Mouse (Mus musculus): ENCODE measurements around the gene Carmil1. TPM values are rescaled to one million over a fixed set of nuclear protein-coding genes. Genes with fewer than 3 reads are reported as not detected.

The Carmil1 gene
- total RNA-seq, 2 experiments from 2014 or later: 8.1 to 11.2 TPM

DNA sequence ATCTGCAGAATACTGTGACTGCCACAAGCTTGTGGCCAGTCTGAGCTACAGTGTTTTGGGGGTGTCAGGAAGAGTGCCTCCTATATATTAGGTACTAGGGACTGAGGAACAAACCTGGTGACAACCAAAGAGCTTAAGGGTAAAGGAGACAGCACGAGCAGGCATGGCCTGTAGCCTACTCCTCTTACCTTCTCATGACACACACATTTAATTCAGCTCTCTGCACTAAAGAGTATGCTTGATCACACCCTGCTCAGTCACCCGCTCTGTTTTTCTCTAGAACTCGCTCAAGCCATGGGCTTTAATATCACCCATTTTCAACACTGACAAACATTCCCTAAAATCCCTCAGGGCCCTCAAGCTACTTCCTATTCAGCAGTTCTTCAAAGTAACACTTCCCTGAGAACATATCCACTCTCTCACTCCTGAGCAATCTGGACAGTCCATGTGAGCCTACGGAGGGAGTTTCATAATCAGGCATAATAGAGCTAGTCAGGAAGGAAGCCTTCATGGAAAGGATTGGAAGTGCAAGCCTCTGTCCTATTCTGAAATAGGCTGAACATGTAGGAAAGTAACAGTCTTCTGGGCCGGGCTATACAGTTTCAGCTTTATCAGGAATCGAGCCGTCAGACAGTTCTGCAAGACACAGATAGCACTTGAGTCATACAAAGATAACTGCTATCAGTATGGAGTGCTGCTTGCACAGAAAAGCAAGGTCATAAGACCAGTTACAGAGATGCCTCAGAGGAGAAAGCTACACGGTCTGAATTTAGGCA lies 121.2 kb downstream of the Carmil1 start:
- intact Hi-C loops (cut with DNase I): no loop called here

DNA sequence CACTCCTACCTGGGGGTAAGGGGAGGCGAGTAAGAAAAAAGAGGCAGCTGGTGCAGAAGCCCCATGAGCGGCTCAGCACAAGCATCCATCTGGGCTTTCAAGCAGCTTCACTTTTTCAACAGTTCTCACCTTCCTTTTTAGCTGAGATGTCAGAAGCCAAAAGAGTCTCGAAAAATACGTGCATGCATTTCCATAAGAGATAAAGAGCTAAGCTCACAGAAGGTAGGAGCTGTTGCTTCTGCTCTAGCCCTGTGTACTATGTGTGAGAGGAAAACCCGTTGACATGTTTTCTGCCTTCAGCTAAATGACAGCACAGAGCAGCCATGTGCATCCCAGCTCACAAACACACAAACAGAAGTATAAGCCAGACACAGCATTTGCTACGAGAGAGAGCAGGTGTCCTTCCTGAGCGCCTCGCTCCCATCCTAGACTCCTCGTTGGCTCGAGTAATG lies 123.0 kb downstream of the Carmil1 start:
- intact Hi-C loops (cut with DNase I): no loop called here
- no peak for DNase-seq

More for the DNA sequence above, 121.2 kb downstream of the Carmil1 start:
- DNase-seq: no peak

DNA sequence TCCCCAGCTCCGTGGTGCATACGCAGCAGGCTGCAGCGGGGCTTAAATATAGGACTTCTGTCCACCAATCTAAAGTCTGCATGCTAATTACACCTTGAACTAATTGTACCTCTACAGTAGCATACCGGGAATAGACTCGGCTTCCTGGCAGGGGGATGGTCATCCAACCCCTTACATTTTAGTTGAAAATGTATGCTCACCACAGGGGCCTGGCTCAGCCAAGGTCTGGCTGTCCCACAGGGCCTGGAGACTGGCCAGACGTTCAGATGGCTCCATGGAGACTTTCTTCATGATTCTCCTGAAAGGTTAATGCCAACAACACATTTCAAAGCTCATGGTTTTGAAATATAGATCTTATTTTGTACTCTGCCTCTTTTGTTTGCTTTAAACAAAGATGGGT lies 125.4 kb downstream of the Carmil1 start:
- intact Hi-C loops (cut with DNase I): no loop called here
- no peak for DNase-seq

DNA sequence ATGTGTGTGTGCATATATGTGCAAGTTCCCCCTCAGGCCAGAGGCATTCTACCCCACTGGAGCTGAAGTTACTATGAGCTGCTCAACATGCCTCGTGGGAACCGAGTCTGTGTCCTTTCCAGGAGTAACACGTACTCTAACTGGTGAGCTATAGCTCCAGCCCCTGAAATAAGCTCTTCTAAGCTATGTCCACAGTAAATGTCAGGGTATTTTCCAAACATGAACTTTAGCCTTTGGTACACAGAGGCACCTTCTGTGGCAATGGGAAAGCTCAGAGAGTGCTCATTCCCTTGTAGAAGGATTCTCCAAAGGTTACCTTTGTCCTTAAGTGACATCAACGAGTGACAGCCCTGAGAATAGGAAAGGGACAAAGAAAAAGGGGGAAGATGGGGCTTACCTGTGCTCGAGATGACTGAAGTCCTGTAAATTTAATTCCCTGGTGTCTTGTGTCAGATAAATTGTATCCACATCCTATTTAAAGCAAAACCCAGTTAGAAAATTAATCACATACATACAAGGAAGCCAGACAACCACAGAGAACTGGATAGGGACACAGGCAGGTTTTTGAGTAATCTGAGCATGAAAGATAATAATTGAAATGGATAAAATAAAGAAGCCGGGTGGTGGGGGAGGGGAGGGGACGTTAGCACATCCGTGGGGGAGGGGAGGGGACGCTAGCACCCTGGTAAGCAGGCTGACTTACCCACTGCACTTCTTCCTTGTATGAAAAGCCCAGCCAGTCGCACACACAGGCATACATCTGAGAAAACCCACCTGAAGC lies 126.1 kb downstream of the Carmil1 start:
- intact Hi-C loops (cut with DNase I): no loop called here
- DNase-seq: no peak

DNA sequence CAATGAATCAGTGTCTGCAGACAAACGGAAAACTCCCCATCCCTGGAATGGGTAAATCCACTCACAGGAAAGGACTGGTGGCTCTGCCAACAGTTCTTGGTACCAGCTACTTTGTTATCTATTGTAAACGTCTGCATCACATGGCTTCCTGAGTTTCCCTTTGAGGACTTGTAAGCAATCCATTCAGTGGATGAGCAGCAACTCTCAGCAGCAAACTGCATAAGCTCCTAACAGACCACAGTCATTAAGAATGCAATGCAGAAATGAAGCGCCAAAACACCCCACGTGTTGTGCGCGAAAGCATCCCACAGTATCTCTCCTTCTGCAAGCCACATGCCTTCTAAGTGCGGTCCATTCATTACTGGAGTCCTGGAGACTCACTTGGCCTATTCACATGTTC lies 128.0 kb downstream of the Carmil1 start:
- intact Hi-C loops (cut with DNase I): no loop called here
- DNase-seq: no peak

DNA sequence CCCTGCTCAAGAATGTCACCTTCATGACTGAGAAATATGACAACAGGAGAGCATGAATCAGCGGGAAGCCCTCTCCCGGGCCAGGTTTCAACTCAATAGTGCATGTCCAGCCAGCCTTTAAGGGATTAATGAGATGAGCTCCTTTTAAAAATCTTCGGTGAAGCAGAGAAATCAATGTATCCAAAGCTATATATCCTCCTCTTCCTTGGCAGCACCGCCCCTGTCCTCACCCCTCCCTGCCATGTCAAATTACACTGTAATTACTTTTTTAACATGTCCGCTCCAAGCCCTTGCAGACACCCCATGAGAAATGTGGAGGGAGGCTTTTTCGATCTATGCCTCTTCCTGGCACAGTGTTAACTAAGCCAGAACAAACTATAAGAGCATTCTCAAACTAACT lies 129.3 kb downstream of the Carmil1 start:
- intact Hi-C loops (cut with DNase I): no loop called here

DNA sequence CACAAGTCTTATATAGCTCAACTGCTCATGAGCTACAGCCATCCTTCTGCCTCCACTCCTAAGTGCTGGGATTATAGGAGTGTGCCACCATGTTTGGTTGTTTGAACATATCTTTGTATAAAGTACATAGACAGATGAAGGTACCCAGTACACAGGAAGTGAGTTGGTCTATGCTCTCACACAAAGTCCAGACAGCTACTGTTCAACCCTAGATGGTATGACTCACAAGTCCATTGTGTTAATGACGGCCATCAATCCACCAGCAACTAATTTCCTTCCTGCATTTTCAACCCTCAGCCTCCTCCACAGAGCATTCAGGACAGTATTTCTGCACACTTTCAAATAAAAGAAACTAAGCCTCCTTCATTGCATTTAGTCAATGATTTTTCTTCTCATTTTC lies 132.0 kb downstream of the Carmil1 start:
- no peak for DNase-seq
- intact Hi-C loops (cut with DNase I): no loop called here

More for the DNA sequence above, 129.3 kb downstream of the Carmil1 start:
- DNase-seq: no peak

DNA sequence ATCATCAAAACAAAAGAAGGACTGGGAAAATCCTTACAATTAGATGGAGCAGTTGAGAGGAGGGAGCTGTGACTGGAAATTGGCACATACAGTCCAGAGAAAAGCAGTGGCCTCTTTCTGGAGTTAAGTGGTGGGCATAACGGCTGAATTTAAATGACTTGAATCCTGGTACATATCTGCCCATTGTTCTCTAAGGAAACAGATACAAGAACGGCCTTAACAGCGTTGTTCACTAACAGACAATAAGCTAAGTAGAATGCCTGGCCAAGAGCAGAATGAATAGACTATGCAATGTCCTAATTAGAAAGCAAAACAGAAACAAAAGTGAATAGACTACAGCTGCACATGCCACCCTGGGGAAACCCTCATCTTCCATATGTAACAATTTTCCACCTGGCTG lies 133.6 kb downstream of the Carmil1 start:
- intact Hi-C loops (cut with DNase I): no loop called here
- no peak for DNase-seq

DNA sequence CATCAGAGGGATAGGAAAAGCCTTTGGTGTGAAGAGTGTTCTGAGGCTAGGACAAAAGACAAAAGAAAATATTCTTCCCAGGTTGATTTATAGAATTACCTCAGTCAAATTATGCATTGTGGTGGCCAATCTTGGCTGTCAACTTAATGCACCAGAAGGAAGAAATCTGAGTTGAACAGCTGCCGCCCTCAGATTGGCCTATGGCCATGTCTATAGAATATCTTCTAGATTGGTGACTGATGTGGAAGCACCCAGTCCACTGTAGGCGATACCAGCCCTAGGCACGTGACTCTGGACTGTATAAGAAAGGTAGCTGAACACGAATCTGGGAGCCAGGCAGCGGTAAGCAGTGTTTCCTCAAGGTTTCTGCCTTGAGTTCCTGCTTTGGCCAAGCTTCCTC lies 134.1 kb downstream of the Carmil1 start:
- intact Hi-C loops (cut with DNase I): no loop called here
- no peak for DNase-seq

DNA sequence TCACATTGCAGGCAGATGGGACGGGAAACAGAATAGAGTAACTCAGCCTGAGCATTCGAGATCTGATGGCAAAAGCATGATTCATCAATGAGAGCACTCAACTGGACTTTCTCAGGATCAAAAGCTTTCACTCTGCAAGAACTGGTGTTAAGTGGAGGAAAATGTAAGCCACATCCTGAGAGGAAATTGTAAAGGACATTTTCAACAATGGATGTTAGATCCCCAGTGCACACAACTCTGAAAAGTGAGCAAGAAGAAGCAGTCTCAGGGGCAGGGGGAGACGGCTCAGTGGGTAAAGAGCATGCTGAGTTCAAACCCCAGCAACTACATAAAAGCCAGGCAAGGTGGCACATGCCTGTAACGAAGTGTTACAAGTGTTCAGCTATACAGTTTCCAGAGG lies 135.7 kb downstream of the Carmil1 start:
- intact Hi-C loops (cut with DNase I): no loop called here
- no peak for DNase-seq

DNA sequence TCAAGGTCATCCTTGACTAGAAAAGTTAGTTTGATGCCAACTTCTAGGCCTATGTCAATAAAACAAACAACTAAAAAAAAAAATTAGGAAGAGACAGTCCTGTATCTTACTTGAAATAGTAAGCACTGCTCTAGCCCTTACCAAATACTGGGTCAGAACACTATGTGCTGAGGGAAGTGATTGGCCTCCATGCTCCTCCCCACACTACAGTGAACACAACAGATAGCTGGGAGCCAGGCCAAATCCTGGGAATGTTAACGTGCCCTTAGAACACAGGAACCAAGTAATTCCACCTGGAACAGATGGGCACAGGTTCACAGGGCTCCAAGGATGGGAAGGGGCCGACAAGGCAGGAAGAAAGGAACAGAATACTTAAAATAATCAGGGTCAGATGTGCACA lies 136.5 kb downstream of the Carmil1 start:
- intact Hi-C loops (cut with DNase I): no loop called here
- DNase-seq: peak; percentile 5 to 17

DNA sequence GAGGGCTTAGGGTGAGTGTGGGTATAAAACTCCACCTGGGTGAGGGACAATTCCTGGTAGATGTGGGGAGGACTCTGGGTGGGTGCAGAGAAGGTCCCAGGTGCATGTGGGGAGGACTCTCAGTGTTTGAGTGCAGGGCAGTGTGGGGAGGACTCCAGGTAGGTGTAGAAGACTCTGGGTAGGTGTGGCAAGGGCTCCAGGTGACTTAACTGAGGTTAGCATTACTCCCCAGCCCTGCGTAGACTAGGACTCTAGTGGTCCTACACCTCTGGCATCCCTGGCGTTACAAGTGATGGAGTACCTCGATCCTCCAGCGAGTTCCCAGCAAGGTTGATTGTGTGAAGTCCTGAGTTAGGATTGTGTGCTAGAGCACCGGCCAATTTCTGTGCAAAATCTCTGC lies 143.8 kb downstream of the Carmil1 start:
- DNase-seq: no peak
- intact Hi-C loops (cut with DNase I): no loop called here

DNA sequence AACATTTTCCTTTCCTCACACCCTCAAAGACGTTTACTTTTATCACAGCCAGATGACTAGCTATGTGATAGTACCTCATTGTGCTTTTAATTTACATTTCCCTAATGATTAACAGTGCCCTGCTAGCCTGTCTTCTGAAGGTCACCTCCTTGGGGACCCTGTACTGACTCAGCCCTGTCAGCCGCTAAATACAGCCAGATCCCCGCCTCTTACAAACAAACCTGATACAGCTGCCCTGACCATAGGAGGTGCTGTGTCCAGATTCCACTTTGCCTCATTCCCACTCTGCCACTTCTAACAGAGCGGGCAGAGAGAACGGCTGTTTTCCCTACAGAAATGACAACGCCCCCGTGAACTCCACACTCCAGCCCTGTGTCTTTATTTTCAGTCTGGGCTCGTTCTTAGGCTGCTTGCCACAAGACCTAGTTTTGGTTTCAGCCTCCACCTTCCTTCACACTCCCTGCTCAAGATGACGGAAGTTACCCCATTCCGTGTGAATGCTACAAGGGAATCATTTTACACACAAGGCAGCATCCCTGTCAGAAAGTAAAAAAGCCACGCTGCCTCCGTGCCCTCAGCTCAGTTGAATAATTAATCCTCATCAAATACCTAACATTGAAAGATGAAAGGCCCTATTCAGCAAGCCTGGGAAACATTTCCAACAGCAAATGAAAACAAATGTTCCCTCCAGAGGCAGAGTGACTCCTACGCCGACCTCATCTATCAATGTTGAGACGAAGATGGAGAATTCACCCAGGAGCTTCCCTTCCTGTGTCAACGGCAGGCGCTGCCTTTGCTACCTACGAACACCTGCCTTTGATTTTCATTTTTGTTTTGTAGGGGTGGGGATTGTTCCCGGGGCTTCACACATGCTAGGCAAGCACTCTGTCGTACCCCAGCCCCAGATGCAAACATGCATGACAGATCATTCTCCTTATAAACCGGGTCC lies 145.0 kb downstream of the Carmil1 start:
- intact Hi-C loops (cut with DNase I): no loop called here
- peak; percentile 8 to 13 for DNase-seq

DNA sequence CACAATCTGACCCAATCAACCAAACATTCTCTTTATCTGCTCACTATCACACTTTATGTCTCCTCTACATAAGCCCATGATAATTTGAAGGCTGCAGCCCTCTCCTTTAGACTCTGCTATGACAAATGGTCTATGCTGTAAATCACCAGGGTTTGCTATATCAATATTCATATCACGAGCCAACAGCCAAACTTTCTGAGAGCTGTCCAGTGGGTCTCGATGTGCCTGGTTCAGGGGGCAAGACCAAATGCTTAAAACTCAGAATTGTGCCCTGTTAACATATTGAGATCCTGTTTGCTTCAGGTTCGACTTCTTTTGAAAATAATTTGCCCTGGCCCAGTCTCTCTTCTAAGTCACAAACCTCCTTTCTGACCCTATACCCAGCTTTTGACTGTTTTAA lies 147.7 kb downstream of the Carmil1 start:
- intact Hi-C loops (cut with DNase I): no loop called here
- DNase-seq: no peak

DNA sequence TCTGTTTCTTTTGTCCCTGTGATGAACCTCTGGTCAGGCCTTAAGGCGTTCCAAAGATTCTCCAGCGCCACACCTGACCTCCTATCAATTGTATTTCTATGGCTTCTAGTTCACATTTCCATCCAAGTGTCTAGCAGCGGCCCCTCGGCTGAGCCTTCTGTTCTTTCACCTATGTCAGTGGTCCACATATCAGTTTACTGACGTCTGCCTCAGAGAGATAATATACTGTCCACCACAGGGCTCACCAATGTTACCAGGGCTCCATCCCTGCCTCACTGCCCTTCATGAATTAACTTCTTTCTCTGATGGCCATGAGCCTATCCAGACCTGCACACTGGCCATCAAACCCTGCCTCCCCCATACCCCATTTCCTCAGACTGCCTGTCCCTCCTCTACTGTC lies 149.3 kb downstream of the Carmil1 start:
- intact Hi-C loops (cut with DNase I): no loop called here
- DNase-seq: no peak

DNA sequence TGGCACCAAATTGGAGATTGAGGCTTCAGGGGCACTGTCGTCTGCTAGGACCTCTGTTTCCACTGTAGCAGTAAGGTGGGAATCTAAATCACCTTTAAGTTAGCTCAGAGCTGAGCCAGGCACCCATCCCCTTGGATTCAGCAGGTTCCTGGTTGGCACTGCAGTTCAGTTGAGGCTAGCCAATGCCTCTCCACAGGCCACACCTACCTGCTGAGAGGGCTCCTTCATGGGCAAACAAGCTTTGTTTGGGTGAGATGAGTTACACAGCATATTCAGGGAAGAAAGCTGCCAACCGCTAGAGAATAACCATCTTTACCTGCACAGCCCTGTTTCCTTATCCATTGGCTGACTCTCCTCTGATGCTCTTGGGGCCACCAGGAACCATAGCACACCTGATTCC lies 149.9 kb downstream of the Carmil1 start:
- DNase-seq: no peak
- intact Hi-C loops (cut with DNase I): no loop called here

DNA sequence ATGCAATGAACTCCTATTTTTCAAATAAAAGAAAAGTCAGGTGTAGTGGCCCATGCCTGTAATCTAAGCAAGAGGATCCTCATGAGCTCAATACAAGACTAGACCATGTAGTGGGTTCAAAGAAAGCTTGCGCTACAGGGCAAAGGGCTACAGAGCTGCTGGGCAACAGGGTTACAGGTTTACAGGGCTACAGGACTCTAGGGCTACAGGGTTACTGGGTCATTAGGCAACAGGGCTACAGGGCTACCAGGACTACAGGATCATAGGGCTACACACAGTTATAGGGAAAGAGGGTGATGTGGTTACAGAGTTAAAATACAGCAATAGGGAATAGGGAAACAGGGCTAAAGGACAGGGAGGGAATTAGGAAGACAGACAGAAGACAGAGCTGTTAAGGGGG lies 151.9 kb downstream of the Carmil1 start:
- intact Hi-C loops (cut with DNase I): no loop called here
- no peak for DNase-seq

DNA sequence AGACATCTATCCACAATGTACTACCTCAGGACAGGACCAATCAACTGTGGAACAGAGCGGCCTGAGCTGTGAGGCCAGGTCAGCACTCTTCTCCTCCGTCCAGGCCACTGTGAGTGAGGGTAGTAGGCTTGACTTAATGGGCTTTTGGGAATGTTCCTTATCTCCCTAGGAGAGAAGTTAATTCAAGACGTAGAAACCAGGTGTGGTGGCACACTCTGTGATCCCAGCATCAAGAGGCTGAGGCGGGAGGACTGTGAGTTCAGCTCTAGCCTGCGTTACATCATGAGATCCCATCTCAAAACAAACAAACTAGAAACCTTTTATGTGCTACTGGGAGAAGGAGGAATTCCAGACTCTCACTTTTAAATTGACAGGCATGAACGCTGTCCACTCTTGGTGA lies 154.7 kb downstream of the Carmil1 start:
- intact Hi-C loops (cut with DNase I): no loop called here

DNA sequence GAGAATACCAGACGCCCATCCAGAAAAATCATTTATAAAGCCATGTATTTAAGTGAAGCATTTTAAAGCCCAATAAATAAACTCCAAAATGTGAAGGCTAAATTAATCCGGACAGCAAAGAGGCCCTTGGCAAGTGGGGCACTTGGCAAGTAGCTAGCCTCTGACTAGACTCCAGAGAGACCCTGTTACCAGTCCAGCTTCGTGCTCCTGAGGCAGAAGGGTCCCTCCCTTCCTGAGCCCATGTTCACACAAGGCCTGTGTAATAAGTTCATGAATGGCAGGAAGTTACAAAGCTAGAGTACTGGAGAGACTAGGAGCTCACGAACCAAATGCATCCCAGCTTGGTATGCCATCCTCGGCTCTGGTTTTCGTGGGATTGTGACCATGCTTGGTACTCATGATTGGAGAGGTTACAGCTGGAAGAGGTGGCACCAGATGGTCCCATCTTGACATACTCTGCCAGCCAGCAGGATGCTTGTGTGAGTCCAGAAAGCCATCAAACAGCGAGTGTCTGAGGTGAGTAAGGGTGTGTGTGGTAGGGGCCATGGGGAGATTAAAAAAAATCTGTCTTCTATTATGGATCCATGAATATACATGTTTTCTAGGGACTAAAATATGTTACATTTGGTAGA lies 163.3 kb downstream of the Carmil1 start:
- no peak for DNase-seq
- intact Hi-C loops (cut with DNase I): no loop called here

More for the DNA sequence above, 154.7 kb downstream of the Carmil1 start:
- no peak for DNase-seq

DNA sequence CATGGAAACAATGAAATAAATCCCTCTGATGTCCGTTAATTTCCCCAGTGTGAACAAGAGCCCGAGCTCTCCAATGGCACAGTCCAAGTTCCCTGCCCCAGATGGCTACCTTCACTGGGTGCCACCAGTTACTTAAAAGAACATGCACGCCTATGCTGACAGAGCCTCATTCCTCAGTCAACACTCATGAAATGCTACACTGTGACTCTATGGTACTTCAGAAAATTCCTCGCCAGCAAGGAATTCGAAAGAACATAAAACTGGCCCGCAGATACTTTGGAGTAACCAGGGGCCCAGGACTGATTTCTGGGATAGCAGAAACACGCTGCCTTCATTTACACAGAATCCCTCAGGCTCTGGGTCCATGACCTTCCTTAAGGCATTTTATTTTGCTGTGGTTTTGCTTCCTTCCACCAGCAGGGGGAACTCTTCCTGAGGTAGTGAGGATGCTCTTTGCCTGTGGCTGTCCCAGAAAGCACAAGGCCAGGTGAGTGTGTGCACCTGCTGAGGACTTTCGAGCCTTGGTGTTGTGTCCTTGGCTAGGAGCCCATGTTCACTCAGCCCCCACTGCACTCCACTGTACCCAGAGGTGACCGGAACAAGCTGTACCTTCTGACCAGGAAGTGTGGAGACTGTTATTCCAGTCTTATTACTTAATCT lies 167.8 kb downstream of the Carmil1 start:
- peak; percentile 46 to 58 for DNase-seq
- intact Hi-C loops (cut with DNase I): loop anchor here (5.0 kb wide), 1 partner anchor 139 kb away; no protein-coding TSS in a partner anchor

All from heart, postnatal 14 days (tissue).